Mouse (Mus musculus): ENCODE data around the gene Galnt4. TPM values are rescaled to one million over a fixed set of nuclear protein-coding genes. Genes with fewer than 3 reads are reported as not detected.

Galnt4 gene
- polyA plus RNA-seq, 1 experiment from 2014 or later, result 5.4 TPM

- Histone ChIP-seq H3K9me3 (no peaks in the 10 kb centered on the region), H3K27me3 (replicated peaks; ENCODE audit: low read depth, poor library complexity, severe bottlenecking) (no peaks in the 10 kb centered on the region), H3K4me3 (no peak overlapping the region), H3K36me3 (replicated peaks) (no peaks in the 10 kb centered on the region), H3K4me1 (peaks cover 11% of the 10 kb centered on the region), H3K27ac (replicated peaks) (no peak overlapping the region)
- DNase-seq (ENCODE audit: low spot score), result no peak
- 78% methylated on average over 2 of the region's 2 CpGs for WGBS
Observed at GRCm38 (mm10) chr10:99093364-99093763, 14.6 kb upstream of the Galnt4 start.

- 81% methylated on average over 2 of the region's 2 CpGs for WGBS
- DNase-seq (ENCODE audit: low spot score), result no peak
- Histone ChIP-seq H3K9me3 (no peaks in the 10 kb centered on the region), H3K36me3 (replicated peaks) (no peaks in the 10 kb centered on the region), H3K4me1 (peaks cover 11% of the 10 kb centered on the region), H3K27me3 (replicated peaks; ENCODE audit: low read depth, poor library complexity, severe bottlenecking) (no peaks in the 10 kb centered on the region), H3K27ac (replicated peaks) (no peak overlapping the region), H3K4me3 (no peak overlapping the region)
Observed at GRCm38 (mm10) chr10:99095114-99095513, 12.8 kb upstream of the Galnt4 start.

GRCm38 (mm10) chr10:99097374-99097773, 10.6 kb upstream of the Galnt4 start:
- Histone ChIP-seq H3K27me3 (replicated peaks; ENCODE audit: low read depth, poor library complexity, severe bottlenecking) (no peaks in the 10 kb centered on the region), H3K36me3 (replicated peaks) (no peaks in the 10 kb centered on the region), H3K27ac (replicated peaks) (no peak overlapping the region), H3K4me1 (peaks cover 11% of the 10 kb centered on the region), H3K9me3 (no peaks in the 10 kb centered on the region), H3K4me3 (no peak overlapping the region)
- DNase-seq (ENCODE audit: low spot score), result no peak
- 78% methylated on average over 10 of the region's 10 CpGs for WGBS

GRCm38 (mm10) chr10:99105522-99105921, 2.4 kb upstream of the Galnt4 start:
- no peak overlapping the region for H3K27ac ChIP-seq (replicated peaks)
- 81% methylated on average over 3 of the region's 3 CpGs for WGBS
- H3K4me3 ChIP-seq, result peak overlapping the region; percentile 94; the same call in 1 of the 2 replicates

GRCm38 (mm10) chr10:99106311-99106702, 1.7 kb upstream of the Galnt4 start:
- peak overlapping the region; percentile 96 for H3K27ac ChIP-seq (replicated peaks)
- no peak for DNase-seq (ENCODE audit: low spot score)
- H3K4me3 ChIP-seq, result peak overlapping the region; percentile 94
- H3K27me3 ChIP-seq (replicated peaks; ENCODE audit: low read depth, poor library complexity, severe bottlenecking), result no peaks in the 10 kb centered on the region
- H3K9me3 ChIP-seq, result peaks cover 4% of the 10 kb centered on the region; the same call in 1 of the 2 replicates
- H3K4me1 ChIP-seq, result peaks cover 28% of the 10 kb centered on the region
- WGBS, result 37% methylated on average over 8 of the region's 8 CpGs
- H3K36me3 ChIP-seq (replicated peaks), result peaks cover 38% of the 10 kb centered on the region

More at GRCm38 (mm10) chr10:99105522-99105921, 2.4 kb upstream of the Galnt4 start:
- Histone ChIP-seq H3K36me3 (replicated peaks) (peaks cover 30% of the 10 kb centered on the region), H3K27me3 (replicated peaks; ENCODE audit: low read depth, poor library complexity, severe bottlenecking) (no peaks in the 10 kb centered on the region), H3K4me1 (peaks cover 24% of the 10 kb centered on the region), H3K9me3 (peaks cover 4% of the 10 kb centered on the region; the same call in 1 of the 2 replicates)
- DNase-seq (ENCODE audit: low spot score), result no peak

GRCm38 (mm10) chr10:99106703-99107631, 992 bp upstream of the Galnt4 start, which contains the start of gene Poc1b:
TSS of gene Poc1b (plus strand) at chr10:99107036.
- H3K27me3 ChIP-seq (replicated peaks; ENCODE audit: low read depth, poor library complexity, severe bottlenecking), result no peaks in the 10 kb centered on the region
- WGBS, result under 1% methylated on average over 106 of the region's 106 CpGs
- peak within 1 kb of the TSS; percentile 96 for H3K27ac ChIP-seq (replicated peaks)
- peaks cover 30% of the 10 kb centered on the region for H3K4me1 ChIP-seq
- H3K36me3 ChIP-seq (replicated peaks), result peaks cover 39% of the 10 kb centered on the region
- peak; percentile 94 for DNase-seq (ENCODE audit: low spot score)
- peak within 1 kb of the TSS; percentile 94 for H3K4me3 ChIP-seq
- peaks cover 4% of the 10 kb centered on the region; the same call in 1 of the 2 replicates for H3K9me3 ChIP-seq

GRCm38 (mm10) chr10:99108431-99108982, 548 bp downstream of the Galnt4 start:
- Histone ChIP-seq H3K9me3 (peaks cover 4% of the 10 kb centered on the region; the same call in 1 of the 2 replicates), H3K4me3 (peak overlapping the region; percentile 94), H3K27me3 (replicated peaks; ENCODE audit: low read depth, poor library complexity, severe bottlenecking) (no peaks in the 10 kb centered on the region), H3K27ac (replicated peaks) (peak overlapping the region; percentile 96), H3K4me1 (peaks cover 35% of the 10 kb centered on the region), H3K36me3 (replicated peaks) (peaks cover 36% of the 10 kb centered on the region)
- no peak for DNase-seq (ENCODE audit: low spot score)
- WGBS, result 37% methylated on average over 12 of the region's 12 CpGs

GRCm38 (mm10) chr10:99113533-99113932, 5.6 kb downstream of the Galnt4 start:
- Histone ChIP-seq H3K27ac (replicated peaks) (no peak overlapping the region), H3K27me3 (replicated peaks; ENCODE audit: low read depth, poor library complexity, severe bottlenecking) (no peaks in the 10 kb centered on the region), H3K36me3 (replicated peaks) (peaks cover 28% of the 10 kb centered on the region), H3K4me3 (no peak overlapping the region), H3K4me1 (peaks cover 48% of the 10 kb centered on the region), H3K9me3 (peaks cover 4% of the 10 kb centered on the region; the same call in 1 of the 2 replicates)
- WGBS, result 51% methylated on average over 3 of the region's 3 CpGs
- DNase-seq (ENCODE audit: low spot score), result no peak

- WGBS, result 88% methylated on average over 8 of the region's 8 CpGs
Observed at GRCm38 (mm10) chr10:99114295-99114694, 6.3 kb downstream of the Galnt4 start.

GRCm38 (mm10) chr10:99115471-99116236, 7.7 kb downstream of the Galnt4 start:
- Histone ChIP-seq H3K36me3 (replicated peaks) (peaks cover 8% of the 10 kb centered on the region), H3K4me3 (0 out of 2 replicates have a peak overlapping the region, but pooled peaks have one; percentile 13), H3K9me3 (no peaks in the 10 kb centered on the region), H3K27ac (replicated peaks) (0 out of 2 replicates have a peak overlapping the region, but pooled peaks have one; percentile 24), H3K4me1 (peaks cover 49% of the 10 kb centered on the region), H3K27me3 (replicated peaks; ENCODE audit: low read depth, poor library complexity, severe bottlenecking) (no peaks in the 10 kb centered on the region)
- no peak for DNase-seq (ENCODE audit: low spot score)
- WGBS, result 45% methylated on average over 18 of the region's 18 CpGs

More at GRCm38 (mm10) chr10:99114295-99114694, 6.3 kb downstream of the Galnt4 start:
- Histone ChIP-seq H3K36me3 (replicated peaks) (peaks cover 22% of the 10 kb centered on the region), H3K27ac (replicated peaks) (no peak overlapping the region), H3K4me1 (peaks cover 49% of the 10 kb centered on the region), H3K9me3 (no peaks in the 10 kb centered on the region; the same call in 1 of the 2 replicates), H3K4me3 (no peak overlapping the region), H3K27me3 (replicated peaks; ENCODE audit: low read depth, poor library complexity, severe bottlenecking) (no peaks in the 10 kb centered on the region)
- no peak for DNase-seq (ENCODE audit: low spot score)

GRCm38 (mm10) chr10:99116237-99116632, 8.3 kb downstream of the Galnt4 start:
- H3K36me3 ChIP-seq (replicated peaks), result peaks cover 2% of the 10 kb centered on the region
- H3K27ac ChIP-seq (replicated peaks), result 0 out of 2 replicates have a peak overlapping the region, but pooled peaks have one; percentile 24
- H3K27me3 ChIP-seq (replicated peaks; ENCODE audit: low read depth, poor library complexity, severe bottlenecking), result no peaks in the 10 kb centered on the region
- no peaks in the 10 kb centered on the region for H3K9me3 ChIP-seq
- DNase-seq (ENCODE audit: low spot score), result no peak
- 0 out of 2 replicates have a peak overlapping the region, but pooled peaks have one; percentile 13 for H3K4me3 ChIP-seq
- WGBS, result 72% methylated on average over 8 of the region's 8 CpGs
- peaks cover 45% of the 10 kb centered on the region for H3K4me1 ChIP-seq

All from embryonic facial prominence, embryonic 10.5 days (tissue).